Mouse (Mus musculus) forebrain, embryonic 10.5 days (tissue): ENCODE data around the gene Sec14l3. TPM values are rescaled to one million over a fixed set of nuclear protein-coding genes. Genes with fewer than 3 reads are reported as not detected.

Source experiments
- DNase-seq: peaks from one replicate; pipeline ENCODE4 v3.0.0-alpha.2; 2017; ENCODE audit warnings: low spot score; ENCODE audit errors: extremely low spot score
- H3K27ac ChIP-seq: fragments of 300-500 bp; sonication (generic); 2 replicates; pipeline ENCODE4 v1.5.1; 2016; ENCODE audit warnings: mild to moderate bottlenecking
- H3K27me3 ChIP-seq: fragments of 300-500 bp; sonication (generic); 2 replicates; pipeline ENCODE4 v1.6.1; 2016; ENCODE audit warnings: mild to moderate bottlenecking; ENCODE audit not compliant: poor library complexity, severe bottlenecking
- H3K36me3 ChIP-seq: fragments of 300-500 bp; sonication (generic); replicated peaks from 2 replicates; pipeline ENCODE4 v1.6.1; 2016; ENCODE audit warnings: mild to moderate bottlenecking, moderate library complexity
- H3K4me1 ChIP-seq: fragments of 300-500 bp; sonication (generic); 2 replicates; pipeline ENCODE4 v1.6.1; 2016
- H3K4me3 ChIP-seq: fragments of 300-500 bp; sonication (generic); 2 replicates; pipeline ENCODE4 v1.5.1; 2016; ENCODE audit warnings: mild to moderate bottlenecking, moderate library complexity
- H3K9me3 ChIP-seq: fragments of 300-500 bp; sonication (generic); 2 replicates; pipeline ENCODE4 v1.6.1; 2016; ENCODE audit warnings: mild to moderate bottlenecking, moderate library complexity
- WGBS: fragments of 180-500 bp; shearing (Covaris S2); methylation state at CpG from one replicate; pipeline ENCODE4 v1.1.7; 2016; 5-methylcytosine and 5-hydroxymethylcytosine counted together
- polyA plus RNA-seq: library from polyadenylated mRNA; unstranded; fragments of >200 nt; fragmentation: Nextera tagmentation; extraction: Ambion mirVana; gene quantifications from 2 replicates; pipeline ENCODE4 v1.2.1, GENCODE M21; 2016

The Sec14l3 gene
- polyA plus RNA-seq, 1 experiment from 2014 or later, result not detected

DNA sequence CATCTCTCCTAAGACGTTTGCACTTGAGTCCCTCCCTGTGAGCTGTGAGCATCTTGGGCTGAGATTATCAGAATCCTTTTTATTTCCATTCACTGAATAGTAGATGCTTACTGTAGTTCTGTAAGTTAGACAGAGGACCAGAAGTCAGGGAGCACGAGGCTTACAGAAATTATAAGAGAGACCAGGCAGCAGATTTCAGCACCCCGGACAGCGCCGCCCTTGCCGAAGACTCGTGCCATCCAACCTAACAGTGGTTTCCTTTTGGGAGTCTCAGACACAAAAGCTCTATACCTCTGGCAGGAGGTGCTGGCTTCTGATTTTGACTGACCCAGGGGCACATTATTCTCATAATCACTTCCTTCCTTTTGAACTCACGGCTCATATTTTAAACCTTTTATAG is 12.0 kb downstream of the Sec14l3 start:
- peak; percentile 61 for DNase-seq
- Histone ChIP-seq H3K36me3 (no peaks in the 10 kb centered on the region), H3K27ac (no peak overlapping the region), H3K27me3 (no peaks in the 10 kb centered on the region), H3K9me3 (no peaks in the 10 kb centered on the region), H3K4me1 (no peaks in the 10 kb centered on the region), H3K4me3 (no peak overlapping the region)
- WGBS, result 16% methylated on average over 8 of the region's 8 CpGs

DNA sequence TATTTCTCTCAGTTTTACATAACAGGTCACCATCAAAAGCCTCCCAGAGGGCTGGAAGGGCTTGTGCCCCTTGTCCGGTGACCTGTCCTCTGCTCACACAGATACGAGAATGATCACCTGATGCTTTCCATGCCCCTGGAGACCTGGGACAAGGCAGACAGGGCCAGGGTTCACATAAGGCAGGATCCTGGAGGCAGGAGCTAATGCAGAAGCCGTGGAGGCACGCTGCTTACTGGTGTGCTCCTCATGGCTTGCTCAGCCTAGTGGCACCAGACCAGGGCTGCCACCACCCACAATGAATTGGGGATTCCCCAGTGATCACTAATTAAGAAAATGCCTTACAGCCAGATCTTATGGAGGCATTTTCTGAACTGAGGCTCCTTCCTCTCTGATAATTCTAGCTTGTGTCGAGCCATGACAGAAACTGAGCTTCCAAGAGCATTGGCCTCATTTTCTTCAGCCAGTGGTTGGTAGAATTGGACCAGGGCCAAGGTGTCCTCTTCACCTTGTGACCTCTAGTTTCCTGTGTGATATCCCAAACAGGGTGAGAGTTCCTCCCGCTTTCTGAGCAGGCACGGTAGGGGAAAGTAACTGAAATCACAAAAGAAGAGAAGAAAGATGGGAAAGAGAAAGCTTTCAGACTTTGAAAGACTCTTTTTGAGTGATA is 13.8 kb downstream of the Sec14l3 start:
- DNase-seq, result no peak
- 86% methylated on average over 7 of the region's 7 CpGs for WGBS
- Histone ChIP-seq H3K4me3 (no peak overlapping the region), H3K36me3 (no peaks in the 10 kb centered on the region), H3K9me3 (no peaks in the 10 kb centered on the region), H3K27me3 (no peaks in the 10 kb centered on the region), H3K4me1 (no peaks in the 10 kb centered on the region), H3K27ac (no peak overlapping the region)

DNA sequence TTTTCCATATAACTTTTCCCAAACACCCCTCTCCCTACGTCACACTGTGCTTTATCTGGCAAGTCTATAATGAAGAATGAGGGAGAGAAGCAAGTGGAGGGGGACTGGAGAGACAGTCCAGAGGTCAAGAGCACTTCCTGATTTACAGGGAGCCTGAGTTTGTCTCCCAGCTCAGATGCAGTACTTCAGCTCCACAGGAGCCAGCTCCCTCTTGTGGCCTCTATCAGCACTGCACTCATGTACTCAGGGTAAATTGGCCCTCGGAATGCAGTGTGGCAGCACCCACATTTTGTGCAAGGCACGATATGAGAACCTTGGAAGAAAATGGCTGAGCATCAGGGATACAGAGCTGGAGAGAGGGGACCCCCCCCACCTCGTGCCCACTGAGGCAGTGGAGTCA is 15.6 kb downstream of the Sec14l3 start:
- 14% methylated on average over 4 of the region's 4 CpGs for WGBS
- H3K36me3 ChIP-seq, result no peaks in the 10 kb centered on the region

DNA sequence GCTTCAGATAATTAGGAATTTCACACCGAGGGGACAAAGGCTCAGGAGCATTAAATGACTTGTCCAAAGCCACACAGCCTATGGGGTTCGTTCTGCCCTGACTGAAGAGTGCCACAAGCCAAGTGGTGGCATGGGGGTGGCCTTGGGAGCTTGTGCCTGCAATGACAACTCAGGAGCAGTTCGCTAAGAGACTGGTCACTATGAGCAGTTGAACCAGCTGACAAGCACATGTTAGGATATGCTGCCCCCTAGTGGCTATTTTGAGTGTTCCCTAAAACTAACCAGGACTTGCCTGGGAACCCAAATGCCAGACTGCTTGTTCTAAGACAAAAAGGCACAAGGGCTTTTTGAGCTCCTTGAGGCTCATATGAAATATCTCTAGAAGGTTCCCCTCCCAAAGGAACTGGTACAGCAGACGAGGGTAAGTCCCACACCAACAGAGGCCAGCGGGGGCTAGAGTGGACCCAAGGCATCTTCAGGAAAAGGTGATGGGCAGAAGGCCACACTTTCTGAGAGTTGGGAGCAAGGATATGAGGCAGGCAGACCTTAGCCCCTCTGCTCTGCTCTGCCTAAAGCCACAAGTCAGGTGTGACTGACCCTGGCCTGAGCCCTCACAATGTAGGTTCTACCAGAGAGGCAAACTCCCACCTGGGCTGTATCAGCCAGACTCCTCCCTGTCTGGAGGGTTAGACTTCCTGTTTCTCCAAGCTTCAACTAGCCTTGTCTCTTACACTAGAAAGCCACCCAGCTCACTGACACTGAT is 18.9 kb downstream of the Sec14l3 start:
- Histone ChIP-seq H3K27me3 (no peaks in the 10 kb centered on the region), H3K4me1 (no peaks in the 10 kb centered on the region), H3K9me3 (no peaks in the 10 kb centered on the region), H3K36me3 (no peaks in the 10 kb centered on the region), H3K4me3 (no peak overlapping the region), H3K27ac (no peak overlapping the region)
- 34% methylated on average over 5 of the region's 5 CpGs for WGBS
- DNase-seq, result peak; percentile 62

More for the DNA sequence above, 15.6 kb downstream of the Sec14l3 start:
- H3K27ac ChIP-seq, result no peak overlapping the region
- peak; percentile 63 for DNase-seq
- no peak overlapping the region for H3K4me3 ChIP-seq
- no peaks in the 10 kb centered on the region for H3K4me1 ChIP-seq
- H3K9me3 ChIP-seq, result no peaks in the 10 kb centered on the region
- H3K27me3 ChIP-seq, result no peaks in the 10 kb centered on the region

DNA sequence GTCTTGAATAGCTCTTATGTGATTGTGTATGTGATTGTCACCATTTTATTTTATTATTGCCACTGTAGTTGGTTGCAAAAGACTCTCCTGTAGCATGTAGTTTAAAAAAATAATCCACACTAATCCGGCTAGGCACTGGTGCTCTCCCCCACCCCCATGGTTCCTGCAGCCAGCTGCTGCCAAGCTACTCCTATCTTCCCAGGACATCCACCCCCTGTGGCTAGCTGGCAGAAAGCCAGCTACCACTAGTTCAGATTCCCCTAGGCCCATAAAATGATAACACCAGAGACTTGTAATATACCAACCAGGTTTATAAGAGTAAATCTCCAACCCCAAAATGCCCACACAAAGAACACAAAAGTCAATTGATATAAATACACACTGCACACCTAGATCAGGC is 21.6 kb downstream of the Sec14l3 start:
- H3K36me3 ChIP-seq, result peaks cover 8% of the 10 kb centered on the region
- no peaks in the 10 kb centered on the region for H3K27me3 ChIP-seq
- H3K9me3 ChIP-seq, result peaks cover 6% of the 10 kb centered on the region; the same call in 1 of the 2 replicates
- H3K4me1 ChIP-seq, result no peaks in the 10 kb centered on the region
- H3K4me3 ChIP-seq, result no peak overlapping the region
- WGBS, result 72% methylated on average over 1 of the region's 1 CpGs
- H3K27ac ChIP-seq, result no peak overlapping the region
- DNase-seq, result no peak

DNA sequence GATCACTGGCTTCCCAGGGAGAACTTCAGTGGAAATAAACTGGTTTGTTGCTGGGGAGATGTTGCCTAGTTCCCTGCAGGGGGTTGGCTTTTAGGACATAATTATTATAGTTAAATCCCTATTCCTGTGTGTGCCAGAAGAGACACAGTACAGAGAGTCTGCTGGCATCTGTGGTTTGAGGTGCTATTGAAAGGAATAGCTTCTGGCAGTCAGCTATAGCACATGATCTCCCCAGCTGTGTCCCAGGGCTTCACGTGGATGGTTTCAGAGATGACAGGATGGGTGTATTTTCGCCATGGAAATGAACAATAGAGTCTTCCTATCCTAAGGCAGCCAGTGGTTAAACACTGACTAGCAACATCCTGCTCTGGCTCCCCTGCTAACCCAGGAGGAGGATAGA is 22.6 kb downstream of the Sec14l3 start:
- Histone ChIP-seq H3K4me1 (no peaks in the 10 kb centered on the region), H3K27ac (no peak overlapping the region), H3K36me3 (peaks cover 18% of the 10 kb centered on the region), H3K9me3 (peaks cover 8% of the 10 kb centered on the region; the same call in 1 of the 2 replicates), H3K27me3 (no peaks in the 10 kb centered on the region), H3K4me3 (no peak overlapping the region)
- no peak for DNase-seq
- 60% methylated on average over 2 of the region's 2 CpGs for WGBS

DNA sequence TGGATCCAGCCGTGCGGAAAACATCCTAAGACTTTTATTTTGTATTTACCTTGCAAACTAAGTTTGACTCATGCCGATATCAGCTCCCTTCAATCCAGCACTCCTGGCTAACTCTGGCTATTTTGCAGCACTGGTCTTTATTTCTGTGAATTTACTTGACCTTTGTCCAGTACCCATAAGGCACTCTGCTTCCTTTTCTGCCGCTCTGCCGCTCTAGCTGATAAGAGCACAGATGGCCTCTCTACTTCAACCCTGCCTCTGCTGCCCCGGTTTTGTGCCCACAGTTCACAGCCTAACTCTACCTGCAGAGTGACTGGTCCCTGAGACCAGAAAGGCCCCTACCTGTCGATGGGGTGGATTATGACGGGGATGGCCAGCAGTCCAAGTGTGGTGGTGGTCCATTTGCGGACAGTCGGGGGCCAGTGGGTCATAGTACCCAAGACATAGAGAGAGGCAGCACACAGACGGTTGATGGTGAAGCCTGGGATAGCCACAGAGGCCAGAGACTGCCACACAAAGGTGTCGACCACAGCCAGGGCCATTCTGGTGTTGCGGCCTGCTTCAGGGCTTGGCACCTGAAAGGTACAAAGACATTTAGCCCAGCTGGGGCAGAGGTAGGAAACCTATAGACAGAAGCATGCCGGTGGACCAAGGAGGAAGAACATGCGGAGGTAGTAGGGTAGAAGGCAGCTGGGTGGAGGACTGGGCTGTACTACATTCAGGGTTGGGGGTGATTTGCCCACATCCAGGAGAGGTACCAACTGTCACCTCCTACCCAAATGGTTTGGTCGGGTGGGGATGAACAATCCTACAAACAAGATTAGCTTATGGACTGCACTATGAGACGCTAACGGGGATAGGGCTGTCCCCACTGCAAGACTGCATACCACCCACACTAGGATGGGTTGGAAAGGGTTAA is 29.1 kb downstream of the Sec14l3 start:
- H3K36me3 ChIP-seq, result peaks cover 33% of the 10 kb centered on the region
- H3K9me3 ChIP-seq, result peaks cover 8% of the 10 kb centered on the region; the same call in 1 of the 2 replicates
- DNase-seq, result no peak
- no peaks in the 10 kb centered on the region for H3K27me3 ChIP-seq
- WGBS, result 90% methylated on average over 18 of the region's 18 CpGs
- peak overlapping the region; percentile 59 for H3K4me3 ChIP-seq
- peaks cover 44% of the 10 kb centered on the region for H3K4me1 ChIP-seq
- no peak overlapping the region for H3K27ac ChIP-seq

DNA sequence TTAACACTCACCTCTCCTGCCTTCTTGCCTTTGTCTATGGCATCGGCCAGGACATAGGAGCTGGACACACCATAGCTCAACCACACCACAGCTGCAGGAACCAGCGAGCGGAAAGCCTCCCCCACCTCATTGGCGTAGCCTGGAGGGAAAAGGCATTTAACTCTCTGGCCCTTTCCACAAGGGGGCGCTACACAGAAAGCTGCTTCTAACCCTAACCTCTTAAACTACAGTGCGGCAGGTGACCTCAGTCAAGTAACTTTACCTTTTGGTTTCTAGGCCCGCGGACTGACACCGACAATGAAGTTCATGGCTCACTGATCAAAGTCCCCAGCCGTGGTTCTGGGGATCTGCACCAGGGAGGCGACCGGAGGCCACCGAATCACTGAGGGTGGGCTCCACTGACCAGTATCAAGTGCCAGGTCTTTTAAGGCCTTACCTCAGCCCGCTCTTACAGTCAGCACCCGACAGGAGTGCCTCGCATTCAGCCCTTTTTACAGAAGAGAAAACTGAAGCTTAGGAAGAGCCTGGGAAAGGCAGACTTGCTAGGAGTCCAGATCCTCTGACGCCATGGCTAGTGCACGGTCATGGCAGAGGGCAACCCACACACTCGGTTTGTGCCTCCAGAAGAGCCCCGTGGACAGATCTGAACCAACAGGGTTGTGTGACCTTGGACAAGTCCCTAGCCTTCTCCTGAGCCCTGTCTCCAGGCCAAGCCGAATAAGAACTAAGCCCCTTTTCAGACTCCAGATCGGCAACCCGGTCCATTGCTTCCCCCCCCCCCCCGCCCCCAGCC is 29.9 kb downstream of the Sec14l3 start:
- peak overlapping the region; percentile 59 for H3K4me3 ChIP-seq
- H3K36me3 ChIP-seq, result peaks cover 33% of the 10 kb centered on the region
- H3K27me3 ChIP-seq, result no peaks in the 10 kb centered on the region
- H3K9me3 ChIP-seq, result peaks cover 8% of the 10 kb centered on the region; the same call in 1 of the 2 replicates
- H3K27ac ChIP-seq, result peak overlapping the region; percentile 93
- DNase-seq, result peak; percentile 70
- 5% methylated on average over 23 of the region's 24 CpGs for WGBS
- peaks cover 44% of the 10 kb centered on the region for H3K4me1 ChIP-seq

DNA sequence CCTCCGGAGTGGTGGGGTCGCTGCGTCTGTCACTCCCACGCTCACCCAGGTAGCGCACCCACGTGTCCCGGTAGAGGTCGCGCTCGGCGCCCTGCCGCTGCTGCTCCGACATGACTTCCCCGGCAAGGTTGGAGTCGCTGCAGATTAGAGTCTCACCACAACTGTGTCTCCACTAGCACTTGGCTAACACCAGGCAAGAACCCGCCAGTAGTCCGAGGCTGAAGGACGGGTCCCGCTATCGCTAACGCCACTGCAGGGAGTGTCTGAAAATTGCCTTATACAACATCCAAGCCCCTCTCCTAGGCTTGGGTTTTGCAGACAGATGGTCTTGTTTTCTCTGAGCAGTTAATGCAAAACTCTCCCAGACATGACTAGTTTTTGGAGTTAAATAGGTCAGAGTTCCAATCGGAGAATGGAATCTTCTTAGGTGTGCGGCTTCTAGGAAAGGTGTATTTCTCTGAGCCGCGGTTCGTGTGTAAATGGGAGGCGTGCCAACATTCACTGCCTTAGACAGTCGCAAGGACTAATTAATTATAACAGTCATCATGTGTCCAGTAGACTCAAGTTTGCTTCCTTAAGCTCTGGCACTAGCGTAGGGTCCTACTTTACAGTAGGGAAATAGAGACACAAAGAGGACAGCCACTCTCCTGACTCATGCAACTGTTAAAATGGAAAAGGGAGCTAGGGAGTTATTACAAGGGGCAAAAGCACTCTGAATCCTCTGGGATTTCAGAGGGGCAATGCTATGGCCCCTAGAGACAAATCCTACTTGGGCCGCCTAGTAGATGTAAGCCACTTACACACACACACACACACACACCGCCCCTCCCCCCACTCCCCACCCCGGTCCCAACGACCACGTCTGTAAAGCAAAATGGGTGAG is 30.8 kb downstream of the Sec14l3 start, which contains the start of gene Mtfp1:
Gene Mtfp1, minus strand, starts transcription at position 275 of the 883 bp plus-strand sequence.
- Histone ChIP-seq H3K27me3 (no peaks in the 10 kb centered on the region), H3K36me3 (peaks cover 33% of the 10 kb centered on the region), H3K27ac (peak within 1 kb of the TSS; percentile 93), H3K4me1 (peaks cover 44% of the 10 kb centered on the region), H3K4me3 (peak within 1 kb of the TSS; percentile 59), H3K9me3 (peaks cover 8% of the 10 kb centered on the region; the same call in 1 of the 2 replicates)
- DNase-seq, result peak; percentile 69
- 8% methylated on average over 34 of the region's 34 CpGs for WGBS

DNA sequence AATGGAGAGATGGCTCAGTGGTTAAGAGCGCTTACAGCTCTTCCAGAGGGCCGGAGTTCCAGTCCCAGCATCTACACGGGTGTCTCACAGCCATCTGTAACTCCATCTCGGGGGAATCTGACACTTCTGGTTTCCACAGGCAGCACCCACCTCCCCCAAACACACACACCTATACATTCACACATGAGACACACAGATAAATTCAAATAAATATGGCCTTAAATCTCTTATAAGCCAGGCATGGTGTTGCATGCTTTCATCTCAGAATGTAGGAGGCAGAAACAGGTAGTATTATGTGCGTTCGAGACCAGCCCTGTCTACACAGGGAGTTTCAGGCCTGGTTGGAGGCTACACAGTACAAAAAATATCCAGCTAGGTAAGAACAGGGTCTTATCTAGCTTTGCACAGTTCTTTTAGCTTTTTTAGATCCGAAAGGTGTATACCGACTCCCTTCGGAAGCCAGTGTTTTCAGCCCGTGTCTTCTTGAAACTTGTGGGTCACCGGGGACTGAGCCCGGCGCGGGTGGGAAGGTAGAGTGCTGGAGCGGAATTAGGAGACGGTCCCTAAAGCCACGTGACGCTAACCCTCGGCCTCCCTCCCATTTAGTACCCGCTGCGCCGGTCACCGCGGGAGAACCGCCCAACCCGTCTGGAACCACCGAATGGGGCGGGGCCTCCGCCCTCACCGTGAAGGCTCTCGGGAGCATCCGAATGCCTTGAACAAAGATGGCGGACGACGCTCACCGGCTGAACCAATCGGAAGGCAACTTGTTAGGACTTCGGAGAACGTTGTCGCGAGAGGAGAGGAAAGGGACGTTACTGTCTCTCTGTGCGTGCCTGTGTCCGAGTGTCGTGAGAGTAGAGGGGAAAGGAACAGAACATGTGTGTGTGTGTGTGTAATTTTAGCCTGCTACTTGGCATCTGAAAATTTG is 31.7 kb downstream of the Sec14l3 start:
- 3% methylated on average over 45 of the region's 45 CpGs for WGBS
- Histone ChIP-seq H3K27me3 (no peaks in the 10 kb centered on the region), H3K36me3 (peaks cover 24% of the 10 kb centered on the region), H3K4me1 (peaks cover 44% of the 10 kb centered on the region), H3K9me3 (0 out of 2 replicates have a peak, but pooled peaks cover under 1% of the 10 kb centered on the region), H3K27ac (peak overlapping the region; percentile 93), H3K4me3 (peak overlapping the region; percentile 59)
- DNase-seq, result peak; percentile 98
